Mouse (Mus musculus) lung, postnatal 14 days (tissue): Measurements from ENCODE around the gene Dnaja3.
A peak's percentile ranks its signal among the peaks of the same experiment; 100 is the strongest.

Source experiments
- DNase-seq: peaks from one replicate; pipeline ENCODE4 v3.0.0; 2021

Dnaja3 gene

GRCm38 (mm10) chr16:4643670-4644419, 4.1 kb downstream of the Dnaja3 start:
- peak; percentile 88 for DNase-seq

- DNase-seq: no peak
Observed at GRCm38 (mm10) chr16:4645867-4646266, 6.1 kb downstream of the Dnaja3 start.

GRCm38 (mm10) chr16:4646831-4647230, 7.0 kb downstream of the Dnaja3 start:
- DNase-seq: no peak

DNA sequence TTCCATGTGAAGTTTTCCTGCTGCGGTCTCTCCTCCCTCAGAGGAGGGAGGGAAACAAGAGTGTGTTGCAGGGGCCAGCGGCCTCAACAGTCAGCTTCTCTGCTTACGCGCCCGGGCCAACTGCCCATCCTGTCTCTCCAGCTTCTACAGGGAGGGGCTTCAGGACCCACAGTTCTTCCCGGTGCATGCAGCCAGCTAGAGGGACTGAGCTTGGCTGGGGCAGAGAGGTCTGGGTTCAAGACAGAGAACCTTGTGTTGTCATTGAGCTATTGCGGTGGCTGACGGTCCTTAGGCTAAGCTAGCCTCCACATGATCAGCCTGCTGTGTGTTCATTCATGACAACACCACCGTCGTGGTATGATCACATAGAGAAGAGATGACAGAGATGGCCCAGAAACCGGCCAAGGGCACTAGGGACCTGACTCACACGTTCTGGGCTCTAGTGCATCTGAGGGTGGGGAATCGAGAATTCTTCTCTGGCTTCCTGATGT, 7.9 kb downstream of the Dnaja3 start:
- DNase-seq: peak; percentile 58

GRCm38 (mm10) chr16:4648416-4649023, 8.7 kb downstream of the Dnaja3 start:
- DNase-seq: no peak

GRCm38 (mm10) chr16:4649211-4649610, 9.4 kb downstream of the Dnaja3 start:
- DNase-seq: no peak

GRCm38 (mm10) chr16:4649692-4650091, 9.9 kb downstream of the Dnaja3 start:
- DNase-seq: no peak

GRCm38 (mm10) chr16:4650161-4650560, 10.4 kb downstream of the Dnaja3 start:
- no peak for DNase-seq

GRCm38 (mm10) chr16:4651081-4651480, 11.3 kb downstream of the Dnaja3 start:
- DNase-seq: no peak

DNA sequence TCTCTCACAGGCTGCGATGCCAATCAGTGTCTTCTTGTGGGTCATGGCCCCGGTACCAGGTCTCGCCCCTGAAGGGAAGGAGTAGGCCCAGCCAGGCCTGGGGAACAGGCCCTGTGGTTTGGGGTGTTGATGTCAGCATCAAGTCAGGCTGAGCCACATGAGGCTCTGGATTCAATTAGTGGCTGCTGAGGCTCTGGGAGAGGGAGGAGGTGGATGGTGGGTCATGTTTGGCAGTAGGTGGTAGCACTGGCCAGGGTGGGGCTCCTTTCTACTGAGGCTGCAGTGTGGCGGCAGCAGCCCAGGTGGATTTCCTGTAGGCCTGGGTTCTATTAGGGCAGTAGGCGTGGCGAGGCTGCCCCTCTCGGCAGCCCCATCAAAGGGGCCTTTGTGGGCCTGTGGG, 11.8 kb downstream of the Dnaja3 start:
- no peak for DNase-seq

DNA sequence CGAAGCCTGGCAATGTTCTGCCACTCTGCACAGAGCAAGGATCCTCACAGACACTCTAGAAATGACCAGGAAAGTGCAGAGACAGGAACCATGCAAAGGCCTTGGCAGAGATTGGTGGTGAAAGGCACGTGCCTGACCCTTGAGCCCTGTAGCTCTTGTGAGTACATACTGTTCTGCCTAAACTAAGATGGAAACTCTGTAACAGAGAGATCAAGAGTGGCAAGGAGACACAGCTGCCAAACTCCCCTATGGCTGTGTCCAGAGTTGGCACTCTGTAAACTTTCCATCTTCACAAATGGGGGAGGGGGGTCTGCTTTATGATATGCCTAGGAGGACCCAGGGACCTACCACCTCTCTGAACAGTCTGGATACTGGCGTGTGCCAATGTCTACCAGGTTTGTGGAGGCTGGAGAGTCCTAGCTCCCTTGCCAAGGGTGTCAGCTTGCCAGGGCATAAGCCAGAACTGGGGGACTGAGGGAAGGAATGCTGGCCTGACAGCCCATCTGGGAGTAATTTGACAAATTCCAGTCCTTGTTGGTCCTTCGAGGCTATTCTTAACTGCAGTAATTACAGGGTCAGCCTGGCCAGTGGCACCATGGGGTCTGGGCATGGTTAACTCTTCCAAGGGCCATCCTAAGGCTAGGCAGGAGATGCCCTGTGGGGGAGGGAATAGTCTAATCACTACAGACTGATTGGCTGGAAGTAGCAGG, 13.1 kb downstream of the Dnaja3 start:
- no peak for DNase-seq

DNA sequence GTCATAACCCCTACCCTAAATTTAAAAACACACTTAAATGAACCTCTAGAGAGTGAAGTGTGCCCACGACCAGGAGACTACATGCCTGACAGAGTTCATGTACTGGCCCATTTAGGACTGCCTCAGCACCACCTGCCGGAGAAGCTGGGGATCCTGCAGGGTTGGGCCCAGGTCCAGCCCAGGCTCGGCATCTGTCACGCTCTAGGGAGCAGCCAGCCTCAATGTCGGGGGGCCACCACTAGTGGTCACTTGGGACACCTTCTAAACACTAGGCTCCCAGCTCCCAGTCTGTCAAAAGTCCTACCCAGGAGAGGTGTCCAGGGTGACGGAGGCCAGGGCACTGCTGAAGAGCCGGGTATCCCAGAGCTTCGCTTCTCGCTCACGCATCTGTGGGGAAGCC, 14.9 kb downstream of the Dnaja3 start:
- DNase-seq: no peak

DNA sequence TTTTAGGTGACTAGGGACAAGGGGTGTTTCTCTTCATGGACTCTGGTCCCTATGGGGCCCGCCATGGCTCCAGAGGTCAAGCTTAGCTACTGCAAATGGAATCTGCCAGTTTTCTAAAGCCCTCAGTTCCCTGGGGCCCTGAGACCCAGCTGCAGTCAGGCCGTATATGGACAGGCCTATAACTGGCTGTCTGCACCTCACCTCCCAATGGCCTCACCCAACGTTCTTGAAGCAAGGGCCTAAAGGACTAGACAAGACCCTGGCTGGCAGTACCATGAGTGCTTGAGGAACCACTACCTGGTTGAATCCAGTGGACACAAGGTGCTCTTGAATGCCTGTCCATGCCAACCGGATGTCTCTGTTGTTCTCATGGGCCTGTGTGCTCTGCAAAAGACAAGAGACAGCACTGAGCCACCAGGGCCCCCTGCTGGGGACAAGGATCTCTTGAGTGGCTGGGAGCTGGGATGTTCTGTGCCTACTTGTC, 15.5 kb downstream of the Dnaja3 start:
- DNase-seq: peak; percentile 61

DNA sequence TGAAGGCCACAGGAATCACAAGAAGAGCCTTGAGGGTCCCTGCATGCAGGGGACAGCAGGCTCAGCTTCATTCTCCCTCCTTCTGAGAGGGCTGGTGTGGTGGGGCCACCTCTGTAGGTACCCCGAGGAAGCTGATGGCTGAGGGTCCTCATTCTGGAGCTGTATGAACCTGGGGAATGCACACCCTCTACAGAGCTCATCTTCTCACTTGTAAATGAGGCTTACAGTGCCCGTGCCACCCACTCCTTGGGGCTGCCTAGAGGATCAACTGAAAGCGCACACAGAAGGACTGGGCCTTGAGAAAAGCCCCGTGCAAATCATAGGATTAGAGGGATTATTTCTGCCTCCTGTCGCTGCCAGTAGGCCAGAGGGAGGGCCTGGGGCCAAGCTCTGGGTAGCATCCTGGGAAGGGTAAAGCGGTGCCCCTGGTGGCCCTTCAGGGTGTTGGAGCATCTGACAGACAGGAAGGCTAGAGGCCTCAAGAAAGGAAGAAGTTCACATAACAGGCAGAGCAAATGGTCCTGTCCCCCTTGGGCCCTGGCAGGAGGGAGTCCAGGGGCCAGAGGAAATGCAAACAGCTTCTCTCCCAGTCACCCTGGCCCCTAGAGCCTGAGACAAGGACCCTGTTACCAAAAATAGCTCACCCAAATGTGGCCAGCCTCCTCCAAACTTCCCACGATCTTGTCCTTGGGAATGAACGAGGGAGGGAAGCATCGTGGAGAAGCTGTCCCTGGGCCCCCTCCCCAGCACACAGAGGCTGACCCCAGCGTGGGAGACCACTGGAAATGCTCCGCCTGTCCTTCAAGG, 16.2 kb downstream of the Dnaja3 start:
- DNase-seq: no peak

DNA sequence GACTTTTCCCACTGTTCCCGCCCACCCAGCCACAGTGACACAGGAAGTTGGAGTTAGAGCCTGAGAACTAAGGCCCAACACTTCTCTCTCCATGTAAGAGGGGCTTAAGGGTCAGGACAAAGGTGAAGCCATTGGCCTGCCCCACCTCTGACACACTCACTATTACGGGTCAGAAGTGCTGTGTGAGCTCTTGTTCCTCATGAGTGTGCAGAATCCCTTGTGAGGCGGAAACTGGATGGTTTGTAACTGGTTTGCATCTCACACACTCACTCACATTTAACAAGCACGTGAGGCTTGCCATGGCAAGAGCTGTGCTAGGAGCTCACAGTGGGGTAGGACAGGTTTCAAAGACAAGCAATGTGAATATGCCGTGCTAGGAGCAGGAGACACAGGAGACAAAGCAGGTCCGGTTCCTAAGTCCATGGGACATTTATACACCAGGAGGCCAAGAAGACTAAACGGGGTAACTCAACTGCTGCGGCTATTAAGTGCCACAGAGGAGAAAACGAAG, 16.8 kb downstream of the Dnaja3 start:
- no peak for DNase-seq

DNA sequence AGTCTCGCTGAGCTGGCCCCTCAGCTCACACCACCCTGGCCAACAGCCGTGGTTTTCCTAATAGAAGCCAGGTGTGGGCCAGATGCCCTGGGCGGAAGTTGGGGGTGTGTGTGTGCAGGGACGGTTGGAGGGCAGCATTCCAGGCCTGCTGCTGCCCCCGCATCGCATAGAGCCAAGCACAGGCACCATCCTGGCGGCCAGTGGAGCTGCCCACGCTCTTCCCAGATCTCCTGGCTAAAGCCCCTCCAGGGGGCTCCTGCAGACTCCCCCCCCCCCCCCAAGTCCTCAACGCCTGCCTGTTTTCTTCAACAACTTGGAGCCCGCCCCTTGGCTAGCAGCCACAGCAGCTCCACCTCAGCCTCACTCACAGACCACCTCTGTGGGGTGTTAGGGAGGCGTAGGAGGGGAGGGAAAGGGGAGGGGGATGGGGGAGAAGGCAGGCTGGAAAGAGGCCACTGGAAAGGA, 19.0 kb downstream of the Dnaja3 start:
- DNase-seq: no peak

DNA sequence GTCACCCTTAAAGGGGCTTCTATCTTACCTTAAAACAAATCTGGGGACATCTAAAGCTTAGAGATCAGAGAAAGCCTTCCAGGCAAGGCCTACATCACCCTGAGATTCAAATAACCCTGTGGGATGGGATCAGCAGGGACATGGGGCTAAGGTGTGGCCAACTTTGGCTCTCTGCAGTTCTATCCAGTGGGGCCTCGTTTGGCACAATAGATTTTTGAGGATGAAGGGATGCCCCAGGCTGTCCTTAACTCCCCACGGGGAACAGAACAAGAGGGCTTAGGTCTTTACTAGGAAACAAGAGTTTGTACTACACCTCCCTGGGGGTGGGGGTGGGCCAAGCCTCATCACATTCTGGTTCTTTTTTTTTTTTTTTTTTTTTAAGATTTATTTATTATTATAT, 19.5 kb downstream of the Dnaja3 start:
- no peak for DNase-seq

DNA sequence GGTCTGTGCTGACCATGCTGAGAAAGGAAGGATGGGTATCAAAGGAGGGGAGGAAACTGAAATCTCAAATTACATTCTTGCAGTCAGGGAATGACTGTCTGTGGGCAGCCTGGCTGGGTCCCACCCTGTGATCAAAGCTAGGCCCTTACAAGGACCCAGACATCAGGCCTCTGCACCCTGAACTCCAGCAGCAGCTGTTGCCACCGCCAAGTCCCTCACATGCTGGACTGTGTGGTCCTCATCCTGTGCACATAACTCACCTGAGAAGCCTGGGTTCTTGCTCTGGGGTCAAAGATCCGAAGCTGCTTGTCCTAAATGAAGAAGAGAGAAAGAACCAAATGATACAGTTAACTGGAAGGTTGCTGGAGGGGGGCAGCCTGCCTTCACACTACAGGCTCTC, 21.8 kb downstream of the Dnaja3 start:
- no peak for DNase-seq

DNA sequence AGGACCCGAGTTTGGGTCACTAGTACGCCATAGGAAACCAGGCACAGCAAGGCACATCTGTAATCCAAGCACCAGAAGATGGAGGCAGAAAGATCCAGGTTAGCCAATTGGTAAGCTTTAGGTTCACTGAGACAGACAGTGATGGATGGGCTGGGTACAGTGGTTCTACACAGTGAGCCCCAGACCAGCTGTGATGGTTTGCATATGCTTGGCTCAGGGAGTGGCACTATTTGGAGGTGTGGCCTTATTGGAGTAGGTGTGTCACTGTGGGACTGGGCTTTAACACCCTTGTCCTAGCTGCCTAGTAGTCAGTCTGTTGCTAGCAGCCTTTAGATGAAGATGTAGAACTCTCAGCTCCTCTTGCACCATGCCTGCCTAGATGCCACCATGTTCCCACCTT, 24.0 kb downstream of the Dnaja3 start:
- DNase-seq: no peak

DNA sequence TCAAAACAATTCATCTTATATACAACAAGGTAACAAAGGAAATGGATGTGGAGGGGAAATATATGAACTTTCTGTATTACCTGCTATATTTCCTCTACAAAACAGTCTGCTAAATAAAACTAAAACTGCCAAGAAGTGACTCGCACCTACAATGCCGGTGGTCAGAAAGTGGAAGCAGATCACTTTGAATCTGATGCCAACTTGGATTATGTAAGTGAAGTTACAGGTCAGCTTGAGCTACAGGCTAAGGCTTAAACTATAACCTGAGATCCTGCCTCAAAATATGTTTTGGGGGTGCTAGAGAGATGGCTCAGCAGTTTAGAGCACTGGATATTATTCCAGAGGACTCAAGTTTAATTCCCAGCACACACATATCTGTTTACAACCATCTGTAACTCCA, 25.9 kb downstream of the Dnaja3 start:
- no peak for DNase-seq

DNA sequence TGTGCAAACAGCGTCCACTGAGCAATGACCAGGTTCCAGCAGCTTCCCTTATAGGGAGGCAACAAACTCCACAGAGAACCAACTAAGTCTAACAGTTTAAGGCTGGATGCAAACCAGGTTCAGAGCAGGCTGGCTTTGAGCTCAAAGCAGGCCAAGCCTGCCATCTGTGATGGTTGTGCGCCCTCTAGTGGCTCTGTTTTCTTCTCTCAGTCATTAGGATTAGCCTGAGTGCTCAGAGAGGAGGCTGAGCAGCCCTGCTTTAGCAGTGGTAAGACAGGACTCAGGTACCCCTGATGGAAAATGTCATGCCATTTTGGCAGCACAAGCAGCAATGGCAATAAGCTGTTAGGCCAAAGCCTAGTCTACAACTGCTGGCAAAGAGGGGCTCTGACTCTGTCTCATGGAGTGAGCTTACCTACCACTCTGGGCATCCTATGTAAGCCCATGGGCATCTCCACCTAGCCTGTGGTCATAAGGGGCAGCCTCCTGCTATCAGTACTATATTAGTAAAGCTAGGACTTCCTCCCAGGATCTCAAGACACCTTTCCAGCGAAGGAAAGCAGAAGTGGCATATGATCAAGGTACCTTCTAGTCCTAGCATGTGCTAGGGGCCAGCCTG, 27.5 kb downstream of the Dnaja3 start:
- DNase-seq: peak; percentile 97

- no peak for DNase-seq
Observed at GRCm38 (mm10) chr16:4670317-4670716, 30.5 kb downstream of the Dnaja3 start.
